Mouse (Mus musculus) cerebellum, adult 9-11 months (tissue): ENCODE measurements around the gene Azin2.

Experiments used
- DNase-seq: peaks from one replicate; pipeline ENCODE4 v3.0.0; 2022

The Azin2 gene

DNA sequence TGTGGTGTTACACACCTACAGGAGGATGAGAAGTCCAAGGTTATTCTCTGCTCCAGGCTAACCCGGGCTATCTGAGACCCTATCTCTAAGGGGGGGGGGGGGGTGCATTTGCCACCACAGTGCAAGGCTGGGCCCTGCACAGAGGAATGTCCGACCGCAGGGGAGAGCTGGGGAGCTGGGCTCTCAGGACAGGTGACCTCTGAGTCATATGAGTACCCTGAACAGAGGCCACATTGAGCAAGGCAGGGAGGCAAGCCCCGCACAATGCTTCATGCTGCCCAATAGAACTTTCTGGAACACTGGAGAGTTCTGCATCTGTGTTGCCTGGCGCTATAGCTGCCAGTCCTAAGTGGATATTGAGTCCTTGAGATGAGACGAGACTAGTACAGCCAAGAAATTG is 70.1 kb downstream of the Azin2 start:
- peak; percentile 55 for DNase-seq

DNA sequence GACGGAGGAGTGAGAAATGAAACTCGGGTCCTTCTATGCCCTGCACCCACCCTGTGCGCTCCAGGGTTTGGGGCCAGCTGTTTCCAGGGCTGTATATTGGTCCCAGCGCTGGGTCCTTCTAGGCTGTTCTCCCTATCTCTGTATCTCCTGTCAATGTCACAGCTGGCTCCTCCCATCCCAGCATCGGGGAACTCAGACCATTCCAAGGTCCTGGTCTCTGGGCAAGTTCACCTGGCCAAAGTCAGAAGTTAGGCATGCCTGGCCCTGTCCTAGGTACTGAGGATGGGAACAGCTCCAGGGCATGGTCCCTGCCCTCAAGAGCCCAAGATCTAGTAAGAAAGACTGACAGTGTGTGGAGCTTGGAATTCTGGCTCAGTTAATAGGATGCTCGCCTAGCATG is 70.5 kb downstream of the Azin2 start:
- DNase-seq = peak; percentile 75

DNA sequence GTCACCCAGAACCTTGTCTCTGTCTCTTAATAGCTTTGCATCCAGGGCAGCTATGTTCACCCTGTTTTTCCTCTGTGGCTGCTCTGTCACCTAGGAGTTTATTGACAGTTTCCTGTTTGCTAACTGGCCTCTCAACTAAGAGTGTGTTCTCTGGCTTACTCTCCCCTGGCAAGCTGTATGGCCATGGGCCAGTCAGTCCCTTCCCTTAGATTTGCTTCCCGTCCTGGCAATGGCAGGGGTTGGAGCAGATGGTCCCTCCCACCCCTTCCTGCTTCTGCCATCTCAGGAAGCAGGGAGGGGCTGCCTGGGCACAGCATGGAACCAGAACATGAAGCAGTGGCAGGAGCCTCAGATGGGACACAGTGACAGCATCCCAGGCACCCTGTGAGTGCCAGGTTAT is 71.1 kb downstream of the Azin2 start:
- peak; percentile 98 for DNase-seq

- peak; percentile 61 for DNase-seq
These were observed 72.3 kb downstream of the Azin2 start for GRCm38 (mm10) chr4:128889752-128890630.

DNA sequence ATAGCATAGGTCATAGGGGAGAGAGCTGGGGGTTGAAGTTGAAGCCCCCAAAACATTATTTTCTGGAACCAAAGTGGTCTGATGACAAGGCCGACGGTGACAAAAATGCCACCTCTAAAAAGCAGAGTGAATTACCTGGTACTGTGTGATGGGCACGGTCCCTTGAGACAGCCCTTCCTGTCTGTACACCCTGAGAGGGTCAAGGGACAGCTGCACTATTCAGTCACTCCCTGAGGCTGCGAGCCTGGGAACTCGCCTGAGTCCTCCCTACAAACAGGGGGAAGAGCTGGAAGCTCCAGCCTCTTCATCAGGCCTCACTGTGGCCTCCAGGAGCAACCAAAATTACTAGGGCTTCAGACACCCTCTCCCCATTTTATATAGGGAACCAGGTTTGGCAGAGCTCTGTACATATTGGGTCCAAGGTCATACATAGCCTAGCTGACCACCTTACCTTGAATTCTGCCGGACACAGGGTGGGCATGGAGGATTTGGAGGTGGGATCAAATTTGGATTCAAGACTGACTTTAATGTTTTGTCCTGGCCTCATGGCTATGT is 73.7 kb downstream of the Azin2 start:
- DNase-seq = peak; percentile 69

DNA sequence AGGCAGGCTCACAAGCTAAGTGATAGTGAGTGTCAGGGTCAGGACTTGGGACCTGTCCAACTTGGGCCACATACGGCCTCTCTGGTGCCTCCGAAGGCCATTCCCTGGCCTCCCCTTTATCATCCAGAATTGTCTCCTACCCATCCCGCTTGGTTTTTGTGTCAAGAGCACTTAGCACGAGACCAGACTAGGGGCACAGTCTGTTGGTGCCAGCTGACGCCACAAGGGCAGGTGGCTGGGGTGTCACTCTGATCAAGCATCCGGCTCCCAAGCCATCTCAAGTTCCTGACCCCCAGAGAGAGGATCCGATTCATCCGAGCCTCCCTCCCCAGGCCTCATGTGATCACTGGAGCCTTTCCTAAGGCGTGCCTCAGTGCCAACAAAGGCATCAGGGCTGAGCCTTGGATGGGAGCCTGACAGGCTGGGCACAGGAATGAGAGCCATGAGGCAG is 74.6 kb downstream of the Azin2 start:
- DNase-seq = peak; percentile 98

GRCm38 (mm10) chr4:128887026-128887425 is 75.2 kb downstream of the Azin2 start:
- DNase-seq = no peak

DNA sequence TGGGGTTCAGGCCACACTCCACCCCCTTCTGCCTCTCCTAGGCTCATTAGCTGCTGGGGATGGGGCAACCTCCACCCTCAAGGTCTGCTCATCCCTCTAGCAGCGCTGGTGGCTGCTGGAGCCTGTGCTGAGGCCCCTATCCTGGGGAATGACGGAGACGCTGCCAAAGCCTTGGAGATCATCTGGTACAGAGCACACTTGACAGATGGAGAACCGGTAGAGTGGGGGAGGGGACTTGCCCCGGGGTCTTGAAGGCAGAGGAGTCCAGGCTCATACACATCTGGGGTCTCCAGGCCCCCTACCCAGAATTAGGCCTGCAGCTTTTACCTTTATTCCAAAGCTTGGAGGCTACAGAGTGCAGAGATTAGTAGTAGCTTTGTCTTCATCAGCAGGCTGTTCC is 75.7 kb downstream of the Azin2 start:
- DNase-seq = peak; percentile 88

DNA sequence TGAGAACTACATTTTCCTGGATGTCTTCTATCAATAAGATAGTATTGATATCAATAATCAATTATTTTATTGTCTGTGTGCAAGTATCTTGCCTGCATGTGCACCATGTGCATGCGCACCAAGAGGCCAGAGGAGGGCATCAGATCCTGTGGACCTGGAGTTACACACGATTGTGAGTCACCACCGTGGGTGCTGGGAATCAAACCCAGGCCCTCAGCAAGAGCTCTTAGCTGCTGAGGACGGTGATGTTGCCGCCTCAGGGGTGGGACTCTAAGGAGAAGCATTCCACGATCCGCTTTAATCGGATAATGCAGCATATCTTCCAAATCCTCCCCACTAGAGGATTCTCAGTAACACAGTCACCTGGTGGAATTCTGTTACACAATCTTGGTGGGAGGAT is 76.7 kb downstream of the Azin2 start:
- peak; percentile 65 for DNase-seq

DNA sequence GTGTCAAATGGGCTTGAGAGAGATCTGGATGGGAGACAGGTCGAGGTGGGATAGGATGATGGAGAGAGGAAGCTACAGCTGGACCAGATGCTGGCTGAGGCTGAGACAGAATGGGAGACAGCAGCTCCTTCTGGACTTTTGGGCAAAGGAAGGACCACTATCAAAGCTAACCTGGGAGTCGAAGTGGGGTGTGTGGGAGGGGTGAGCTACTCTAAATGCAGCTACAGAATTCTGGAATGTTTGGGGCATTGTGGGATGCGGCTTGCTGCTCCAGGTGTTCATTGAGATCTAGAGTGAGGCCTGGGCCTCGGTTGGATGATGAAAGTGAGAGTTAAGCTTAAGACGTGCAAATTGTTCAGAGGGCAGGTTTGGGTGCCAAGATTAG is 77.5 kb downstream of the Azin2 start:
- DNase-seq = no peak

GRCm38 (mm10) chr4:128883801-128884710 is 78.2 kb downstream of the Azin2 start:
- DNase-seq = peak; percentile 89

- DNase-seq = peak; percentile 89
These were observed 78.9 kb downstream of the Azin2 start, which contains the start of gene Trim62 for GRCm38 (mm10) chr4:128883379-128883781. Trim62 (plus strand) TSS chr4:128883580.
